Mouse (Mus musculus) bone marrow macrophage, adult 2 months (primary cell): ENCODE data around the gene Cbln1.

Source experiments
- CTCF ChIP-seq: IDR thresholded peaks from 2 replicates; pipeline ENCODE4 v1.5.1; 2012; ENCODE audit warnings: low read depth, mild to moderate bottlenecking, low read length, moderate library complexity
- POLR2A ChIP-seq: IDR thresholded peaks from 2 replicates; pipeline ENCODE4 v1.6.1; 2012; ENCODE audit warnings: mild to moderate bottlenecking, low read depth, low read length, borderline replicate concordance

- TF ChIP-seq CTCF (no peak), POLR2A (no peak)
Observed at GRCm38 (mm10) chr8:87452815-87453214, 19.6 kb downstream of the Cbln1 start.
